Mouse (Mus musculus) right cerebral cortex, postnatal 14 days (tissue): ENCODE results near the gene Gm43951.
A peak's percentile ranks its signal among the peaks of the same experiment; 100 is the strongest.

Experiments
- DNase-seq: peaks from one replicate; pipeline ENCODE4 v3.0.0; 2022

Gene Gm43951

DNA sequence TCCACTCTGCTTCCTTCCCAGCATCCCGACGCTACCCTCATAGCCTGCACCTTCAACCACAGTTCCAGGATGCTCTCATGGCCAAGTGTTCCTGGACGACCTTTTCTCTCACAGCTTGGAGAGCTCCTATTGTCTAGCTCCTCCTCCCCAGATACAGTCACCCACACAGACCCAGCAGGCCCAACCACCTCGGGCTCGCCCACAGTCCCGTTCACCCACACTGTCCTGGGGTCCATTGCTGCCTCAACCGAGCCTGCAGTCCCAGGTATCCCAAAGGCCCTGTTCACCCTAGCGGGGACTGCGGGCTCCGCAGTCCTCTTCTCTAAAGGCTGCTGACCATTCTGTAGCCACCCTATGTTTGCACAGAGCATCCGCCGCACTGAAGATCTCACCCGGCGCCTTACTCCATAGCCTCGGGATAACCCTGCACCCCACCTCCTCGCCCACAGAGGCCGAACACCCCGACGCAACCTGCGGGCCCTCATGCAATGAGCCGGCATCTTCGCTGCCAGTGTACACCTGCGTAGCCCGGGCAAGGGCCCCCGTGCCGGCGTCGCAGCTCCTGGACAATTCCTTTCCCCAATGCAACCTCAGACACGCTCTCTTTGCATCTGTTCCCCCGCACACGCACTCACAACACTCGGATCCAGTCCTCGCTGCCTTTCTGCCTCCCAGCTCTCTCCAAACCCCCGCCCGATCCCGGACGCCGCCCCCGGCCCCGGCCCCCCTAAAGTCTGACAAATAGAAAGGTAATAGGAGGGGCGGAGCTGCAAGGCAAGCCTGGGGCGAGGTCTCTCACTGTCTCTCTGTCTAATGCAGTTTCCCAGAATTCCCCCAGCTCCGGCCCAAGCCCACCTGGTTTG is at the start of gene Gm43951:
Gm43951 (minus strand) TSS at position 500 of the 863 bp plus-strand sequence.
- no peak for DNase-seq

DNA sequence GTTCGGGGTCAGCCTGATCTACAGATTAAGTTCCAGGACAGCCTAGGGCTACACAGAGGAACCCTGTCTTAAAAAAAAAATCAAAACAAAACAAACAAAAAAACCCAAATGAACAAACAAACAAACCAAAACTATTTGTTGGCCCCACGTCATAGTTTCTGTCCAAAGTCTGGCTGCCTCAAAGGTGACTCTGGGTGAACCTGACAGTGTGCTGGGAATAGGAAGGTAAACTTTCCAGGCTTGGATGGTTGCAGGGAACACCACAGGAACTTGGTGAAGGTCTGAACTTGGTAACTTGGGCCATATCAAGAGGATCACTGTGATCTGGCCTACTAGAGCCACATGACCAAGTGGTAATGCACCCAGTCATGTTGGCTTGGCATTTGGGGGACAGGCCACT is 49.8 kb upstream of the Gm43951 start:
- DNase-seq = no peak

DNA sequence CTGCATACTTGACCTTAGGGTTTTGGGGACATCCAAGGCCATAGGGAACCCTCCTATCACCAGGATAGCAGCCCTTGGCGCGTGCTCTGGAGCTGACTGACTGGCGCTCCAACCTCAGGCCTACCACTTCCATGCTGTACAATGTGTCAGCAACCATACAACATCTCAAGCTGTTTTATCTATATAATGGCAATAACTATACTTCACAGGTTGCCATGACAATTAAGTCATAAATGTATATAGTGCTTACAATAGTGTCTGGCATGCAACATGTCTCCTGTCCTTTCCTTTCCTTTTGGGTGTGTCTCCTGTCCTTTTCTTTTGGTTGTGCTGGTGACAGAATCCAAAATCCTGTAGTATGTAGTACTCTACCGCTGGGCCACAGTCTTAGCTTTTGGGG is 49.0 kb upstream of the Gm43951 start:
- no peak for DNase-seq

DNA sequence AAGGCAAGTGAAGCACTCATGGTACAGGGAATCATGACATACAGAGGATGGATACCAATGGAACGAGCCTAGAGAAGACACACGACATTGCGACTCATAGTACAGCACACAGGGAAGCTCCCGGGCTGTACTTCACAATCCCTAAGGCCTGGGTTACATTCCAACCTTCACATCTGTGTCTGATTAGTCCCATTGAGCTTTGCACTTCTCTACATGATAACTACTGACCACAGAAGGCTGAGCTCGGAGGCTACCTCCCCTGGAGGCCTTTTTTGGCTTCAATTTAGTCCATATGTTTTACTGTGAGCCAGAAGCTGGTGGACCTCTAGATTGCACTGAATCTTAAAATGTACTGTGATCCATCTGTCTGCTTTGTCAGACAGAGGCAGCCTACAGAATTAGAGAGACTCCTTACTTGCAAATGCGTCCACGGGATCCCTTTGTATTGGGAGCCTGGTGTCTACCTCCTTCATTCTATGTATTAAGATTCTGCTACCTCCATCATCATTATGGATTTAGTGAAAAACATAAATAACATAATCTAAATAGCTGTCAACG is 38.6 kb upstream of the Gm43951 start:
- no peak for DNase-seq

DNA sequence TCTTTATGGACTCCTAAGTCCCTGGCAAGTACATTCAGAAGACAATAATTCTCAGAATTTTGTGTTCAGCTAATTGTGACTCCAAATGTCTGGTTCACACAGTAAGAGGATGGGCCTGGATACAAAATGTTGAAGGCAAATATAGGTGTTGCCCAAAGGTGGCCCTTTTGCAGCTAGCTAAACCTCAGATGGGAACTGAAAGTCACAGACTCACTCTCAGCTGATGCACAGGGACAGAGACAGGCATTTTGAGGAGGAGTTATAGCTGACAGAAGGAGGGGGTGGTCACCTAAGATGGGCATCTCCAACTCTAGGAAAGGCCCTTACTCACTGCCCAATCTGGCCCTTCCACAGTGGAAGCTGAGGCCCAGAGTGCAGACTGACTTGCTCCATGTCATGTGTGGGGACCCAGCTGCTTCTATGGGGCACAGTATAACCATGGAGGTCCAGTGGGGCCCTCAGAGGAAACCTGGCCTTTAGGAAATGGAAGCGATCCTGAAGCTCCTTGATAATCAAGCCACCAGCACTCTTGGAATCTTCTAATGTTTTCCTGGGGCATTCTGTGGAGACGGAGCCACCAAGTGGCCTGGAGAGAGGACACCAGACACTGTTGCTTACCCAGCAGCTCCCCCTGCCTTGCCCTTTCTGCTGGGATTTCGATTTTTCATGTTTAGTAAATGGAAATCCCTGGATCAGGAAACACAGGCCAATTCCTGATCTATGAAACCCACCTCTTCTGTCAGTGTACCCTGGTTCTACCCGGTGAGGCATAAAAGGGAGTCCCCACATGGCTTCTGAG is 33.6 kb upstream of the Gm43951 start:
- no peak for DNase-seq

DNA sequence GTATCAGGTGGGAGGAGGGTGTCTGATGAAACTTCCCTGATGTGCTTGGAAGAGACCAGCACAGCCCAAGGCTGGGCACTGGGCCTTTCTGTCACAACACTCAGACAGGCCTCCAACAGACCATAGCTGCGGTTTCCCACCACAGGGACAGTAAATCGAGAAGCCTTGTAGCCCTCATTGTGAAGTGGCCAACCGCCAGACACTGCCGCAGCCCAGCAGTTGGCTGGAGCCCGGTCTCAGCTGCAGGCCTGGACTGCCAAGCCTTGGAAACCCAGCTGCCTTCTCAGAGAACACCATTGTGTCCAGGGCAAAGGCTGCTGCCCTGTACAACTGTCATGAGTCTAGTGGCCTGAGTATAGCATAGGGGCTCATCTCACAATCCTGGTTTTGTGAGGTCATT is 27.4 kb upstream of the Gm43951 start:
- peak; percentile 31 for DNase-seq

DNA sequence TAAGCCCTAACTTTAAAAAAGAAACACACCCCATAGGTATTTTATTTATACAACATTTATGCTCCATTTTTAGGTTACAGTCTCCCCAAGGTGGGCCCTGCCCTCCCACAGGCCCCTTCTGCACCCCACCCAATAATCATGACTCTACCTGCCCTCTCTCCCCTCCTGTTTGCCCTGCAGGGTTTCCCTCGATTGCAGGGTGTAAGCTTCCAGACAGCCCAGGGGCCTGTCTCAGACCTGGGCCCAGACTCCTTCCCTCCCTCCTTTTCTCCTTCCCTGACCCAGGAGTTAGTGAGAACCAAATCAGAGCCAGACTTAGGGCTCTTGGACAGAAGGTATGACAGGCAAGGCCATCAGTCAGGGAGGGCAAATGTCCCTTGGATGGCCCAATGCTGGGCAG is 26.4 kb upstream of the Gm43951 start:
- DNase-seq = no peak

DNA sequence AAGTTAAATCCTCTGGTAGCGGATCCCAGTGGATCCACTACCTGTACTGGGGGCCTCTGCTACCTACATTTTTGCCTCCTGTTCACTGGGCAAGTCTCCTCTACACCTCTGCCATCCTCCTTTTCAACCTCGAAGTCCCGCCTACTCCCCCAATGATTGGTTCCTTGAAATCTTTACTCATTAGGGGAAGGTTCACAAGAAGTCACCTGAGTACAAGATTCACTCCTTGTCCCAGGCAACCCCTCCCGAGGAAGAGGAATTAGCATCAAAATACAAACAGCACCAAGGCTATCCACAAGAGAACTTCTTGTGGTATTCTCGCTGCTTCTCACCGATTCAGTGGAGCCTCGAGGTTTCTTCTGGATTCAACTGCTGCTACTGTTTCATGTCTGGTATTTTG is 25.4 kb upstream of the Gm43951 start:
- no peak for DNase-seq

DNA sequence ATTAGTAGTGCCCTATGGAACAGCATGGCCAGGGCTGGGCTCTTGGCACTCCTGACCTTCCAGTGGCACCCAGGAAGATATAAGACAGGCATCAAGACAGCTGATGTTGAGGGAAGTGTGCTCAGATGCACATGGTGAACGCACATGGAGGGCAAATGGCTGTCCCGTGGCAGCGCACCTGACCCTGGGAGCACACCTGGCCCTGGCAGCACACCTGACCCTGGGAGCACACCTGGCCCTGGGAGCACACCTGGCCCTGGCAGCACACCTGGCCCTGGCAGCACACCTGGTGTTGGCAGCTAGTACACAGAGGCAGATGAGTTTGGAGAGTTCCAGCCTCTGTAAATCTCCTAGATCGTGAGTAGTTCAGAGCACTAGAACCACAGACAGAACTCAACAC is 21.9 kb upstream of the Gm43951 start:
- no peak for DNase-seq

DNA sequence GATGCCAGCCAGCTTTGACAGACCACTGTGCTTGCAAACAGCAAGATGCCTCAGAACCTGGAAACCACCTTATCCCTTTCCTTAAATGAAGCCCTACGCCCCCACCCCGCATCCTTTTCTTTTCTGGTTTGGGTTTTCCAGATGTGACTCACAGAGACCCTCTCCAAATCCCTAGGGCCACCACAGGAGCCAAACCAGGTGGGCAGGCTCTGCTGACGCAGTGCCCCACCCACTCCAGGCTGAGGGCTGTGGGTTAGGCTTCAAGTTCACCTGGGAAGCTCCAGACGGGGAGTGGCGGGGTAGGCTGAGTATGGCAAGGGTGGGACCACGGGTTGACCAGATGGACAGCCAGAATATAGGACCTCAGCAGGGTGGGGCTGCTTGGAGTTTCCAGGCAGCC is 20.3 kb upstream of the Gm43951 start:
- DNase-seq = no peak

DNA sequence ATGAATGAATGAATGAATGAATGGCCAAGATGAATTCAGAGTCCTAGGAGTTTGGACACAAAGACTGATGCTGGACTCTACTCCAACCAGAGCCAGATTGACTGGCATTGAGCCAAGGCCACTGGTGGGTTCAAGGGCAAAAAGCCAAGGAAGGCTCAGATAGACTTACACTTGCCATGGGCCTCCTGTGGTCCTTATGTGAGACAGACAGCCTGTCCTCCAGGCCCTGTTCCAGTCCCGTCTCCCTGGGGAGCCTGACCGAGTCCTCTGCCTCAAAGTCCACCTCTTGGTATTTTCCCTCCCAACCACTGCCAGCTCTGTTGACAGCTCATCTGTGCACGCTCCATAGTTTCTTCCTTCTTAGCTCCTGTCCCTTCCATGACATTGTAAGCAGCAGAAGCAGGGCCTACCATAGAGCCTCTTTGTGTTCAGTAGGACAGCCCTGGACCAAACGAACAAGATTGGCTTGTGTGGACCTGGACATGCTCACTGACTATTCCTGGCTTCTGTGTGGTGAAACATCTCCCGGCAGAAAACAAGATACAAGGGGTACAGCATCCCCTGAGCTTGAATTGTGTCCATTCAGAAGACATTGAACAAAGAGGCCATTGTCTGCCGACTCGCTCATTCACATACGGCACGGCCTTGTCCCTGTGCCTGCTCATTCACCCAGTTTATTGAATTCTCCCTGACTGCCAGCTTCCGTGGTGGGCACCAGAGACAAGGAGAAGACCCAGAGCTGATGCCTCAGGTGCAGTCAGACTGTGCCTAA is 19.6 kb upstream of the Gm43951 start:
- no peak for DNase-seq

DNA sequence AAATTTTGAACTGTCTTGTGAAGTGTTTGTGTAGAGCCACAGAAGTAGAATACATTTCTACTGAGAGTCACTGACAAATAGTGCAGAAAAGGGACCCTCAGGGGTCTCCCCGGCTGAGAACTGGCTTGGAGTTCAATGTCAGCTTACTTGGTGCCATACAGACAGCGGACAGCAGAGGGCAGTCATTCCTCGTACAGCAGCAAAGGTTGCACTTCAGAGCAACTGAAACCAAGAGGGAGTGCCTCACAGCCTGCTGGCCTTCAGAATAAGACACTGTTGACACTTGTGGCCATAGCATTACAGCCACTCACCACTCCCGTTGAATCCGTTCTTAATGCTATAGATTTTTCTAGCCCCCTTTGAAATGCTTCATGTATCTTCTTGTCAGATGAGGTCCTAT is 18.2 kb upstream of the Gm43951 start:
- peak; percentile 82 for DNase-seq

DNA sequence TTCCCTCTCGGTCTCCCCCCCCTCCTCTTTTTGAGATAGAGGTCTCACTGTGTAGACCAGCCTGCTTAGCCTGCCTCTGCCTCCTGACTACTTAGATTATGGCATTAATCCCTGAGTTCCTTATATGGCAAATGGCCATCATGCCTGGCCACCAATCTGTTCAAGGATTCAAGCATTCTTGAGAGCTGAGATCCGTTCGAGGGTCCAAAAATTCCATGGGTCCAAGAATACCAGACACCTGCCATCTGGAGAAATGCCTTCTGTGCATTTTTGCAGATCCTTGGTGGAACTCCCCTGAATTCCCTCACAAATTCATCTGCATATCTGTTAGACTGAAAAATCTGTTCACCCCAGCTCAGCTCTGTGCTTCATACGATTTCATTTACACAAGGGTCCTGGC is 16.8 kb upstream of the Gm43951 start:
- no peak for DNase-seq

DNA sequence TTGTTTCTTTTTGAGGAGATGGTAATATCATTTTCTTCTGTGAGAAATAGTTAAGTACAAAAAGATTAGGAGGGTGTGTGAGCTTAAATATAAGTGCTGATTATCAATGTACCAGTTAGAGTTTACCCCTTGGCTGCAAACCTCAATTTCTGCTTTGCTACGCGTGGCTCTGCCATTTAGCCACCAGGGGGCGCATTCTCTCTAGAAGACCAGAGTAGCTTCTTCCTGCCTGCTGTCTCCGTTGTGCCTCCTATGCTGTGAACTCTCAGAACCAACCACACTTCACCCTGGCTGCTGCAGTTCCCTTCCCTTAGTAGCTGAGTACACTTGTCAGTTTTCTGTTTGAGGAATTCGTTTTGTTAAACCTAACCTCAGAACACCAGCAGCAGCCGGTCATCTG is 14.6 kb upstream of the Gm43951 start:
- DNase-seq = peak; percentile 82

DNA sequence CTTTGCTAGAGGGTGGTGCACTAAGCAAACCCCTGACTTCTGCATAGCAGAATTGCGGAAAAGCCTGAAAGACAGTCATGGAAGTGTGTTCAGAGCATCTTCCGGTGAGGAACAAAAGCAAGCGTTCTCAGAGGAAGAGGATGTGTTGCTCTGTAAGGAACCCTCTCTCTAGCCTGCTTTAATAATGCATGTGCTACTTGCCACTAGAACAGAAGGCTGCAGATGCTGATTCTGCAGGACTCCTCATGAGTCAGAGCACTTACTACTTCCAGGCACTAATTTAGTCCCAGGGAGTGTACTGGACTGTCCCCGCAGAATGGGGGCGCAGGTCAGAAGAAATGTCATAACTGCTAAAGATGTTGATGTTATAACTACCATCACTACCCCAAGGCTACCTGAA is 10.5 kb upstream of the Gm43951 start:
- no peak for DNase-seq

DNA sequence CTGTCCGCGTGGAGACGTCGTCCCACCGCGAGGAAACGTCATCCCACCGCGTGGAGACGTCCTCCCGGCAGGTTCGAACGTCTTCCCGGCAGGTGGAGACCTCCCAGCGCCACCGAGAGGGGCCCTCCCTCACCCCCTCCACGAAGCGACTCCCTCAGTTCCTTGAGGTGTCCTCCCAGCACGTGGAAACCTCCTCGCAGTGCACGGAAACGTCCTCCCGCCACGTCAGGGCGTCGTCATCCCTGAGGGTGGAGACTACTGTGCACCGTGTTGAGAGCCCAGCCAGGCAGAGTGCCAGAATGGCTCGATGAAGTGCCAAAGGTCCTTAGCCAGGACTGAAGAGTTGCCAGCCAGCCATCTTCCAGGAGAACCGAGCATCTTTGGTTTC is 8.8 kb upstream of the Gm43951 start, which contains the start of gene Med31:
Med31 (minus strand) TSS at position 183 of the 388 bp plus-strand sequence.
- peak; percentile 73 for DNase-seq

DNA sequence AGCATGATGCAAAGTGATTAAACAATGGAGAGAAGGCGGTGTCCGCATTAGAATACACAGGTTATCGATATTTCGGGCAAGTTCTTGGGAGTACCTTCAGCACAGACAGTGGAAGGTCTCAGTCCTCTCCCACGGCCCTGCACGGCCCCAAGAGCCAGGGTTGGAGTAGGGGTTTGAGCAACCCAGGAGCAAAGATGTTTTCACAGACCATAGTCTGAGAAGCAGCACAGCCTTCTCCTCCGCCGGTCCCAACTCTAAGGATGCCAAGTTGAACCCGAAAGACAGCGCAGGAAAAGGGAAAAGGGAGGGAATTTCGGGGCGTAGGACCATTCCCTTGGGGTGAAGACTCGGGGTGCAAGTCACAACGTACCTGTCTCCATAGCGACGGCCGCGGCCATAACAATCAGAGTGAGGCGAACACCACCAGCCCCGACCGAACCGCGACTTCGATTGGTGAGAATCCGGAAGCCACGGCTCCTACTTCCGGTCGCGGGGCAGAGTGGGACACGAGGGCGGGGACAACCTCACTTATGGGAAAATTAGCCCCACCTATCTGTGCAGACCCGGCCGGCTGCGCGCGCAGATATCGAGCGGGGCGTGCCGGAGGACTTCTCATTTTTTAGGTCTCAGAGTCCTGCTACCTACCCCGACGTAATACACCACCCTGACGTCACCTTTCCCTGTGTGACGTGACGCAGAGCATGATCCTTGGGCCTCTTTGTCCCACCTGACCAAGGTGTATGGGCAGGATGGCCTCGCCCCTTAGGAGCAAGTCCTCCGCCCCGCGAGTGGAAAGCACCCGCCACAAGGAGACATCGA is 8.2 kb upstream of the Gm43951 start:
- DNase-seq = peak; percentile 94

DNA sequence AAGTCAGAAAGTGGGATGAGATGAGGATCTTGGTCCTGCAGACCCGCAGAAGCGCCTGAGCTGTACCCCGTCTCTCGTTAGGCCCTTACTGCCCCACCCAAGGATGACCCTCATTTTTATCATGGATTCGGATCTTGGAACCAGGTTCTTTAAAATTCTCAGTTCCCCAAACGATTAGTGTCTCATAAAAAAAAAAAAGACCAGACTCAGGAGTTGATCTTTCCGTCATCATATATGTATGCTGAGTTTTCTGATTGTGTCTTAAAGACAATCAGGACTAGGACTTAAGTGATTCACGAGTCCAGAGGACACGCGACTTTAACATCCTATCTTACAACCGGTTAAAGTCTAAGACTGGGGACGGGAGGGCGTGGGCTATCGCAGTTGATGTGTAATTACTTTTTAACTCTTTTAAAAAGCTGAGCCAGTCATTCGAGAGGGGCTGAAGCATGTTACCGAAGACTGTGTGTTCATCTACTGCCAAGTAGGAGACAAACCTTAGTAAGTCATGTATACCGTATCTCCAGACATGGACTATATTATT is 1.3 kb upstream of the Gm43951 start:
- no peak for DNase-seq

DNA sequence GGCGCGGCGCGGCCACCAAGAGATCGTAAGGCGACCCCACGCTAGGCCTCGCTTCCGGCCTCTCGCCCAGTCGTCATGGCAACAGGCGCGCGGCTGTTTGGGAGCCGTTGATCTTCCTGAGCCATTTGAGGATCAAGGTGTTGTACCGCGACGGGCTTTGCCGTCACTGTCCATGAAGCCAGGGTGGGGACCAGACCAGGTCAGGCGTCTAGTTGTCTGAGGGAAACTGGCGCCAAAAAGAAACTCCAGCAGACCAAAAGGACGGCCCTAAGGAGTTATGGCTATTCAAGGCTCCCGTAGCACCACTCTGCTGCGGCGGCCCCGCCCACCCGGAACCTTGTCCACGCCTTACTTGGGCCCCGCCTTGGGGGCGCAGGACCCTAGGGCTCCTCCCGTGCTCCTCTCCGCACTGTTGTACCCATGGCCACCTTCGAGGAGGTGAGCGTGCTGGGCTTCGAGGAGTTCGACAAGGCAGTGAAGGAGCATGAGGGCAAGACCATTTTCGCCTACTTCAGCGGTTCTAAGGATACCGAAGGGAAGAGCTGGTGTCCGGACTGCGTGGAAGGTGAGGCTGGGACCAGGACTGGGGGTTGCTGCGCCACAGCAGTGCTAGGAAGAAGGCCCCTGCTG is 679 bp upstream of the Gm43951 start, which contains the start of the genes 4933427D14Rik and Txndc17:
4933427D14Rik (minus strand) TSS at position 256 of the 630 bp plus-strand sequence.
Txndc17 (plus strand) TSS at position 344 of the 630 bp plus-strand sequence.
- peak; percentile 85 for DNase-seq

DNA sequence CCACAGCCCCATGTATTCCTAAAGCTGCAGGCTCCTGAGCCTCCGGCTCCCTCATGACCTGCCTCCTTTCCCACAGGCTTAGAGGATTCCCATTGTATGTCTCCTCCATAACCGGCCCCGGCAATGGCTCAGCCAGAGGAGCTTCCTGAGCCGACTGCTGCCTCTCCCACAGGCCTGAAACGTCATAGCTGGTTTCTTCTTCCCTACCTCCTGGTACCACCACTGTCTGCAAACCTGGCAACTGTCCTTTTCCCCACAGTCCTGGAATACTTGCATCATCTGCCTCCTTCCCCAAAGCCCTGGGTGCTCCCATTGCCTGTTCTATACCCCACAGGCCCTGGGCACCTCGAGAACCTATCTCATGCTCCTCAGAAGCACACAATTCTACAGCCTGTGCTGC is 1.4 kb downstream of the Gm43951 start:
- DNase-seq = peak; percentile 19

DNA sequence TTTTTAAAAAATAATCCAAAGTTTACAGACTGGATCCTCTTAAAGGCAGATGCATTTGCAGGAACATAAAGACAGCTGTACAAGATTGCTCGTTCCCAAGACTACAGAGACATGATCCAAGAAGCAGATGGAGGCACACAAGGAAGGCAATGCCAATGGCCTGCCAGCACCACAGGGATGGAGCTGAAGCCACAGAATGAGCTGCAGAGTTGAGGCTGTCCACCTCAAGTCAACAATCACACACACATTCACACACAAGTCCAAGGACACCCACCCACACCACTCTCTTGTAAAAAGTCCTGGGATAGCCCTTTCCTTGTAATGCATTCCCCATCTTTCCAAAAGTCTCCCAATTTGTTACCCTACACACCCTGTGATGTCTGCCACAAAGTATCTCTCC is 3.2 kb downstream of the Gm43951 start:
- DNase-seq = no peak
